Mouse (Mus musculus) erythroblast, embryonic 14.5 days (primary cell): ENCODE data around the gene Bcat2.

Experiments
- GATA1 ChIP-seq: IDR thresholded peaks from 2 replicates; pipeline ENCODE4 v1.6.1; 2012; ENCODE audit warnings: low read length, inconsistent platforms, mixed read lengths
- TAL1 ChIP-seq: IDR thresholded peaks from 3 replicates; pipeline ENCODE4 v1.6.1; 2012; ENCODE audit warnings: low read length, inconsistent platforms, mixed read lengths

DNA sequence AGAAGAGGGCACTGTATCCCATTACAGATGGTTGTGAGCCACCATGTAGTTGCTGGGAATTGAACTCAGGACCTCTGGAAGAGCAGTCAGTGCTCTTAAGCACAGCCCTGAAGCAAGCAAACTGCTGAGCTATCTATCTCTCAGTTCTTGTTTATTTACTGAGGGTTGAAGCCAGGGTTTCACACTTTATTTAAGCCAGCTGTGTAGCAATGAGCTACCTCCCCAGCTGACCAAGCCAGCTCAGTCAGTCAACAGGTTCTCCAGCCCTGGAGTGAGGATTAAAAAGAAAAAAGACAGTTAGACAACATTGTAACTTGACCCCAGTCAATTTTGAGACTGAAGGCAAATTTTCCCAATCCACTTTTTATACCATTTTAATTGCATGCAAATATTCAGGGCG lies 34.3 kb upstream of the Bcat2 start:
- TF ChIP-seq GATA1 (no peak), TAL1 (no peak)
